ENCODE assay signal across 22 mouse cellular contexts in the genomic region with DNA sequence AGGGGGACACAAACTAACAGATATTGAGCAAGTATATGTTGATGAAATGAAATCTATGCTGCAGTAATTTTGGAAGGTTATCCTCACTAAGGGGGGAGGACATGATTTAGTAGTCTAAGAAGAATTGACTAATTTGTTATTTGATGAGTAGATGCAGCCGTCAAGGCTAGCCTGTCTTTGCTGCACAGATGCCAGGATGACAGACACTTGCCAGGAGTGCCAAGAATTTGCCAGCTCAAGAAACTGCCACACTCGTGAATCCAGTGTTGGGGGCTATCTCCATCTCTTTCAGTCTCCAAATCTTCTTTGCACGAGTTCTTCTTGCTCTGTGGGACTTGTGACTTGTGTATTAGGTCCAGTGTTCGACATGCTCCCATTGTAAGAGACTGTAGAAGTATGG.
"Had no signal": no experiment of that assay in that cellular context is flagged by ENCODE, and none has a peak within 500 bp of the region (broad histone marks: within the 10 kb centered on the region; RNA-seq: fewer than 3 reads in every experiment).

No protein-coding gene starts in this region.

- H3K4me1 ChIP-seq: limb, embryonic 13.5 days; liver, embryonic 13.5 days; midbrain, embryonic 12.5 days; midbrain, embryonic 15.5 days; neural tube, embryonic 12.5 days; neural tube, embryonic 15.5 days had no signal

- H3K27ac ChIP-seq: layer of hippocampus, adult 2 months; limb, embryonic 10.5 days; limb, embryonic 13.5 days; liver, embryonic 13.5 days; midbrain, embryonic 12.5 days; midbrain, embryonic 15.5 days; neural tube, embryonic 12.5 days; neural tube, embryonic 15.5 days; stomach, postnatal 0 days had no signal

- DNase-seq: kidney, adult 18-20 months; kidney, adult 9 months; kidney, postnatal 14 days; kidney, postnatal 4 days; liver, embryonic 13.5 days; lung, adult 2 months; lung, postnatal 14 days; lung, postnatal 4 days; right cerebral cortex, adult 18-20 months; right cerebral cortex, postnatal 14 days; right cerebral cortex, postnatal 4 days; thymus, adult 2 months; thymus, postnatal 14 days; thymus, postnatal 4 days had no signal

- H3K4me3 ChIP-seq: layer of hippocampus, adult 2 months; limb, embryonic 10.5 days; limb, embryonic 13.5 days; liver, embryonic 13.5 days; midbrain, embryonic 12.5 days; midbrain, embryonic 15.5 days; neural tube, embryonic 12.5 days; neural tube, embryonic 15.5 days had no signal
